Mouse (Mus musculus) bone marrow, adult 2 months (tissue): ENCODE results near the gene Frrs1.

ENCODE experiments used
- CTCF ChIP-seq: fragments of 200-500 bp; IDR thresholded peaks from 2 replicates; pipeline ENCODE4 v1.5.1; 2011; ENCODE audit warnings: low read length, control low read depth; ENCODE audit not compliant: control insufficient read depth, insufficient read depth
- POLR2A ChIP-seq: fragments of 200-500 bp; IDR thresholded peaks from 2 replicates; pipeline ENCODE4 v1.6.1; 2011; ENCODE audit warnings: low read depth, mild to moderate bottlenecking, control low read depth, low read length, borderline replicate concordance; ENCODE audit not compliant: control insufficient read depth

- no peak for TF ChIP-seq POLR2A
- no peak for TF ChIP-seq CTCF
Measured at GRCm38 (mm10) chr3:116836681-116837475, 22.4 kb upstream of the Frrs1 start.
